Mouse (Mus musculus) midbrain, embryonic 16.5 days (tissue): ENCODE measurements at regions not wholly inside any gene's neighbourhood (a gene's known extent, or its start where the extent isn't known, plus 50 kb on each side); places are given as distances from the start of the nearest gene placed in this dataset.

Source experiments
- ATAC-seq: fragments of 200-750 bp; cut with Nextera tagmentation; 2 replicates; pipeline ENCODE4 v1.8.0; 2017; ENCODE audit warnings: moderate TSS enrichment
- H3K27ac ChIP-seq: fragments of 300-500 bp; sonication (generic); 2 replicates; pipeline ENCODE4 v1.5.1; 2014; ENCODE audit warnings: mild to moderate bottlenecking, low read length, mixed read lengths
- H3K27me3 ChIP-seq: fragments of 300-500 bp; sonication (generic); 2 replicates; pipeline ENCODE4 v1.6.1; 2014; ENCODE audit warnings: low read depth, low read length, mixed read lengths; ENCODE audit not compliant: control insufficient read depth, insufficient read depth
- H3K36me3 ChIP-seq: fragments of 300-500 bp; sonication (generic); 2 replicates; pipeline ENCODE4 v1.6.1; 2014; ENCODE audit warnings: mild to moderate bottlenecking, low read length, moderate library complexity, mixed read lengths; ENCODE audit not compliant: control insufficient read depth, insufficient read depth
- H3K4me1 ChIP-seq: fragments of 300-500 bp; sonication (generic); 2 replicates; pipeline ENCODE4 v1.6.1; 2014; ENCODE audit warnings: mild to moderate bottlenecking, low read length, mixed read lengths; ENCODE audit not compliant: control insufficient read depth, insufficient read depth
- H3K4me2 ChIP-seq: fragments of 300-500 bp; sonication (generic); 2 replicates; pipeline ENCODE4 v1.6.1; 2014; ENCODE audit warnings: mild to moderate bottlenecking, low read length, mixed read lengths
- H3K4me3 ChIP-seq: fragments of 300-500 bp; sonication (generic); 2 replicates; pipeline ENCODE4 v1.5.1; 2014; ENCODE audit warnings: low read depth, mild to moderate bottlenecking, low read length, moderate library complexity, mixed read lengths
- H3K9ac ChIP-seq: fragments of 300-500 bp; sonication (generic); 2 replicates; pipeline ENCODE4 v1.6.1; 2014; ENCODE audit warnings: low read depth, low read length, mixed read lengths
- H3K9me3 ChIP-seq: fragments of 300-500 bp; sonication (generic); replicated peaks from 2 replicates; pipeline ENCODE4 v1.6.1; 2014; ENCODE audit warnings: mild to moderate bottlenecking, low read length, mixed read lengths; ENCODE audit not compliant: control insufficient read depth, poor library complexity, severe bottlenecking
- WGBS: fragments of 180-500 bp; shearing (Covaris S2); extraction: QIAGEN DNeasy Blood & Tissue Kit; methylation state at CpG from one replicate; pipeline ENCODE4 v1.1.7; 2014; 5-methylcytosine and 5-hydroxymethylcytosine counted together

DNA sequence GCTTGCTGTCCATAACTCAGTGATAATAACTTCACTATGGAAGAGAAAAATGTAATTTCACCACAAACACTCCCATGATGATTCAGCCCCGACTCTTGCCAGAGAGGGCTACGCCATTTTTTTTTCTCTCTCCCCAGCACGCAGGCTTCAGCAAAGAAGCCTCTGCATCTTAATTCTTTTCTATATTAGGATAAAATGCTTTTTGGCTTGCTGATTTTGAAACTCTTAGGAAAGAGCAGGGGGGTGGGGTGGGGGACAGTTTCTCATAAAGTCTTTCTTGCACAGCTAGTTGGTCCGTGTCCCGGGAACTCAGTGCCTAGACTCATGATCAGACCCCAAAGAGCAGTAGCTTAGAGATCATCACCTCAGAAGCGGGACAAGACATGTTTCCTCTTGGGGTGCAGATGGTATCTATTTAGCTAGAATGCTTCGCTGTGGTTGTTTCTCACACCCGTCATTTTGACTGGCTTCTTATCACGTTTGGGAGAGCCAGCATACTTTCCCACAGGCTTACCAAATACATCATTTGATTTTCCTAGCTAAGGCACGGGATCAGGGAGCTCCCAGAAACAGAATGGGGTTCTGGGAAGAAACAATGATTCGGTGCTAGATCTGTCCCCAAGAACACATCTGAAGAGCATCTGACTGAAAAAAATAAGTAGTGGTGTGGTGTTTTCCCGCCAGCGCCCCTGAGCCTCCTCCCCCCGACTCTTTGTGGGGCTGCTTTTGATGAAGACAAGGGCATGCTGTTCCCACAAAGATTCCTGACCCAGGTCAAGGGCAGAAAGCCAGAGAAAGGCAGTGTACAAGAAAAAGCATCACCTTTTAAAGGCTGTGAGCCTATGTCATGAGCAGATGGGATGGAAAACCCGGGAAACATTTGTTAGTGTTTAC is 483.6 kb upstream of the Id4 start:
- Histone ChIP-seq H3K27ac (peak overlapping the region; percentile 44), H3K4me3 (no peak overlapping the region), H3K9me3 (no peaks in the 10 kb centered on the region), H3K36me3 (no peaks in the 10 kb centered on the region), H3K4me2 (no peak overlapping the region), H3K4me1 (peaks cover 16% of the 10 kb centered on the region), H3K27me3 (no peaks in the 10 kb centered on the region), H3K9ac (no peak overlapping the region)
- ATAC-seq = no peak
- WGBS = 61% methylated on average over 15 of the region's 15 CpGs

DNA sequence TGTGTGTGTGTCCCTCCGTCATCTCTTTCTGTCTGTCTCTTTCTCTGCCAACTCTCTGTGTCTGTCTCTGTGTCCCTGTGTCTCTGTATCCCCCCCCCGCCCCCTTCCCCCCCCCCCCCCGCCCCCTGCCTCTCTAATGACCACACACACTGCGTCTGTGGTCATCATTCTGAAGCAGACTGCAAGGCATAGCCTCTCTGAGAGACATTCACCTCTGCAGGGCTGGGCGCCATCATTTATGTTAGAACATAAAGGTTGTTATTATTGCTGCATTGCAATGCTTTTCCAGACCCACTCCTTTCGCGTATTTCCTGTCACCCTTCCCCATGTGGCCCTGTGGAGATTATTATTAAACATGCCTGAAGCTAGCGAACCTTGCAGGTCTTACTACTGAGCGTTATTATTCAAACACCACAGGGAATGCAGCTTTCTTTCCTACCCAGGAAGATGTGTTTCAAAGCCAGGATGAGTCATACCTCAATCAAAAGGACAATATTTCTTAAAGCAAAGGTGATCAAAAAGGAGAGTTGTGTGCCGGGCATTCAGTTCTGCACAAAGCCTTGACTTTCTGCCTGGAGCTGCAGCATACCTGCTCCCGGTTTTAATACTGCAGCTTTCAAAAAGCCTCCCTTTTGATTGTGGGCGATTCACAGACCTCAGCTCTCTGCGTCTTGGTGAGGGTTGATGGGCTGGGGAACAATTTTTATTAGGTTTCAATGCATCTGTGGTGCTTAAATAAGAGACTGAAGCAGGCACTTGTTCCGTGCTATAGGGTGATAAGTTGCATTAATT is 482.6 kb upstream of the Id4 start:
- whole genome bisulfite sequencing = 28% methylated on average over 12 of the region's 14 CpGs
- Histone ChIP-seq H3K36me3 (no peaks in the 10 kb centered on the region), H3K4me3 (no peak overlapping the region), H3K9ac (no peak overlapping the region), H3K27ac (peak overlapping the region; percentile 64), H3K4me1 (peaks cover 16% of the 10 kb centered on the region), H3K4me2 (peak overlapping the region; percentile 28), H3K9me3 (no peaks in the 10 kb centered on the region), H3K27me3 (no peaks in the 10 kb centered on the region)
- peak; percentile 80 for ATAC-seq

DNA sequence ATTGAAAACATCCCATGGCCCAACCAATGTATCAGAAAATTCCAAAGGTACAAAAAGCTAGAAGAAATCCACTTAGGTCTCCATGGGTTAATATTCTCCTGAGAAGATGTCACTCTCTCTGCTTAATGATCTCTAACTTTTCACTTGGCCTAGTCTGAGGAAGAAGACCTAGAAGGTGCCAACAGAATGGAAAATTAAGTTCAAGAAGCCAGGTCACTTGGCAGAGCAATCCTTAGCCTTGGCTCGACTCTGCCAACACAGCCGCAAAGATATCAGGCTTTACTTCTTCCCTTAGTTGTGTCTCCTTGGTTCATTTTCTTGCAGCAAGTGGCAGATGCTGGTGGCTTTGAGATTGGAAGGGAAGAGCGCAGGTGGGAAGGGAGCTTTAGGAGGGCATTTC is 476.6 kb upstream of the Id4 start:
- H3K9ac ChIP-seq = no peak overlapping the region
- 97% methylated on average over 3 of the region's 3 CpGs for WGBS
- no peak overlapping the region for H3K27ac ChIP-seq
- H3K4me1 ChIP-seq = peaks cover 2% of the 10 kb centered on the region; the same call in 1 of the 2 replicates
- H3K27me3 ChIP-seq = no peaks in the 10 kb centered on the region
- no peak for ATAC-seq
- no peak overlapping the region for H3K4me3 ChIP-seq
- H3K4me2 ChIP-seq = no peak overlapping the region
- H3K9me3 ChIP-seq = no peaks in the 10 kb centered on the region
- H3K36me3 ChIP-seq = no peaks in the 10 kb centered on the region

DNA sequence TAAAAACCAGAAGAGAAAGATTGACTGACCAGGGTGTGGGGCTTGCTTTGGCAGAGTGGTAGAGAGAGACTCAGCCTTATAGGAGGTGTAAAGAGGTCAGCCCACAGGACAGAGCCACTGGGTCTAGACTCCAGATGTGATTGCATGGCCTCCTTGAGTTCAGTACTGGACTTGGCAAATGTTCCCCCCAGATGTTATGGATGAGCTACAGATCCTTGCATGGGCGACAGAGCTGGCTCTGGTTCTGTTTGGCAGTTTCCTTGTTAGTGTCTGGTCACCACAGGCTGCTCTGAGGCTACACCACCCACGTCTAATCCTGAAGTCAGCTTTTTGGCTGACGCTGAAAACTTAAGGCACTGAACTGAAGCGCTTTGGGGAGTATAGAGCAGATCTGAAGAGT is 463.2 kb upstream of the Id4 start:
- no peak overlapping the region for H3K4me3 ChIP-seq
- no peak overlapping the region for H3K27ac ChIP-seq
- H3K27me3 ChIP-seq = no peaks in the 10 kb centered on the region
- H3K4me1 ChIP-seq = no peaks in the 10 kb centered on the region
- no peaks in the 10 kb centered on the region for H3K9me3 ChIP-seq
- H3K9ac ChIP-seq = no peak overlapping the region
- no peaks in the 10 kb centered on the region for H3K36me3 ChIP-seq
- no peak for ATAC-seq
- WGBS = 77% methylated on average over 4 of the region's 4 CpGs
- no peak overlapping the region for H3K4me2 ChIP-seq

DNA sequence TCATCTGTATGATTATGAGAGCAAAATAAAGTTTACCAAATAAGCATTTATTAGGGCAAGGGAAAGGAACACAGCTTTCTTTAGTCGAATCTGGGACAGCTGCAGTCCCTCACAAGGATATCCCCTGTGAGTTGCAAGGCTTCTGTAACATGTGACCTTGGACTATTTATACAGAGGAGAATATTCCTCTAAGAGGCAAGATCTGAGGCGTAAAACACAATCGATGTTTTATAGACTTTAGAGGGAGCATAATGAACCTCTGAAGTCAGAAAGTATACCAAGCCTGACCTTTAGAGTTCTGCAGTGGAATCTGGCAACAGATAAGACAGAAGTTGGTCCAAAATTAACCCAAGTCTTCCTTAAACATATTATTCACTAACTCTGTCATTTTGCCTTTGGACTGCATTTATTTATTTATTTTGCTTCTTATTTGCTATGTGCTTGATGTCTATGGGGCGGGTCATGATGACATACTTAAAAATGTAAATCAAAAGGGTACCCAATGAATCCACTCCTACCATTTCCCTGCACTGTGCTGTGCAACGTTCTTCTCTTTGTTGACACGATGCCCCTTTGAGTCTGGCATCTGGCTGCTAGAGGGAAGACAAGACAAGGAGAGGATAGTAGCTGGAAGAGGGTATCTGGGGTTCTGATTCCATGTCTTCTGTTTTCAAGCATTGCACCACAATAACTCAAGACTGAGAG is 449.2 kb upstream of the Id4 start:
- Histone ChIP-seq H3K27me3 (no peaks in the 10 kb centered on the region), H3K4me1 (no peaks in the 10 kb centered on the region), H3K27ac (no peak overlapping the region), H3K9ac (no peak overlapping the region), H3K4me2 (no peak overlapping the region), H3K4me3 (no peak overlapping the region), H3K36me3 (no peaks in the 10 kb centered on the region), H3K9me3 (no peaks in the 10 kb centered on the region)
- WGBS = 73% methylated on average over 6 of the region's 6 CpGs
- ATAC-seq = no peak

DNA sequence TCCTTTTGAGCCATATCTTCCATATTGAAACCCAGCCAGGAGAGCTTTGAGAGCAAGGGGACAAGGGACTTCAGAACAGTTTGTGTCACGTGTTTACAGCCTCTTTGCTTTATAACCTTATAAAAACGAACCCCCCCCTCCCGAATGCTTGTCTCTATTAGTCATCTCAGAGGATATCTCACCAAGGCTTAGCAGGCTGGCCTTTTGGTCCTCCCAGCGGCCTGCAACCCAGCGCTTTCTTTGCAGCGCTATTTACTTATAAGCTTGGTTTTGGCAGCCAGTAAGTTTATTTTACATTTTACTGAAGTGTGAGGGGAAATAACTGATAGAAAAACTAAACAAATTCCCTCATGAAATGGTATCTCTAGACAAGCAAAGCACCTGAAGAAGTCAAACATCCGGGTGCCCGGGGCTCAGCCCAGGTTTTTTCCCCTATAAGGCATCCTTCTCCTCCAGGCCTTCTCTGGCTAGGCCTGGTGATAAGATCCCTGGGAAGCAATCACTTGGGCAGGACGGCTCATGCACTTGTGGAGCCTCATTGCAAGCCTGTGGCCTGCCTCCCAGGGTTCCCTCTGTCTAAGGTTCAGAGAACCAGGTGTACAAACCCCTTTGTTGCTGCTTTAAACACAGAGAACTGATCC is 442.0 kb upstream of the Id4 start:
- WGBS = 81% methylated on average over 9 of the region's 9 CpGs
- no peaks in the 10 kb centered on the region for H3K27me3 ChIP-seq

DNA sequence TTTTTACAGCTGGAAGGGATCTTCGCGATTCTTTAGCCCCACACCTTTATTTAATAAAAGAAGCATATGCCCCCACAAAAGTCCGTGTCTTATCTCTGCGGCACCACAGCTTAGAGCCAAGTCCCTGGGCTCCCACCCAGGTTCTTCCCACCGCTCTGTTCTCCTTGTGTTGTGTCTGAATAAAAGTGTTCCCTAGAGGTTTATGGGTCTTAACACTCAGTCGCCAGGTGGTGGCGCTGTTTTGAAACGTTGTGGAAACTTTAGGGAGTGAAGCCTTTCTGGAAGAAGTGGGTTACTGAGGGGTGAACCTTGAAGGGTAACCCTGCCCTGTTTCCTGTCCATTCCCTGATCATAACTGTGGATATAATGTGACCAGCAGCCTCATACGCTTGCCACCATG is 424.5 kb upstream of the Id4 start:
- Histone ChIP-seq H3K4me2 (no peak overlapping the region), H3K4me3 (no peak overlapping the region), H3K36me3 (no peaks in the 10 kb centered on the region), H3K4me1 (no peaks in the 10 kb centered on the region), H3K9me3 (no peaks in the 10 kb centered on the region), H3K9ac (no peak overlapping the region), H3K27ac (no peak overlapping the region), H3K27me3 (no peaks in the 10 kb centered on the region)
- no peak for ATAC-seq
- 39% methylated on average over 9 of the region's 9 CpGs for WGBS

More for the DNA sequence above, 442.0 kb upstream of the Id4 start:
- no peaks in the 10 kb centered on the region for H3K4me1 ChIP-seq
- H3K4me2 ChIP-seq = no peak overlapping the region
- no peak overlapping the region for H3K4me3 ChIP-seq
- H3K27ac ChIP-seq = no peak overlapping the region
- H3K9ac ChIP-seq = no peak overlapping the region
- H3K36me3 ChIP-seq = no peaks in the 10 kb centered on the region
- no peaks in the 10 kb centered on the region for H3K9me3 ChIP-seq
- ATAC-seq = no peak

DNA sequence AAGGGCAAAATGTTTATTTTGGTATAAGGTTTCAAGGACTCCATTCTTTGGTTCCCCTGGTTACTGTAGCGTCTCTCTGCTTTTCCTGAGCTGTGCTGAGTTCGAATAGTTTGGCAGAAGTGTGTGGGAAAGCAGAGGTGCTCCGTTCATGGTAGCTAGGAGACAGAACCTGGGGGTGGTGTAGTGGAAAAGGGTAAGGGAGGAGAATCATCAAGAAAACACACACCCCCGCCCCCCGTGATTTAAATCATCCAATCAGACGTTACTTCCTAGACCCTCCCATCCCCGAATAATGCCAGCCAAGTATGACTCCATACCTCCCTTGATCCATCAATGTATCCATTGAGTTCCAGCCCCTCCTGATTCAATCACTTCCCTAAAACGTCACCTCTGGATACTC is 418.6 kb upstream of the Id4 start:
- no peak overlapping the region for H3K27ac ChIP-seq

More for the DNA sequence above, 418.6 kb upstream of the Id4 start:
- Histone ChIP-seq H3K36me3 (no peaks in the 10 kb centered on the region), H3K9ac (no peak overlapping the region), H3K4me2 (no peak overlapping the region), H3K4me1 (peaks cover 13% of the 10 kb centered on the region; the same call in 1 of the 2 replicates), H3K27me3 (no peaks in the 10 kb centered on the region), H3K4me3 (no peak overlapping the region), H3K9me3 (no peaks in the 10 kb centered on the region)
- 90% methylated on average over 8 of the region's 8 CpGs for WGBS
- no peak for ATAC-seq
